Mouse (Mus musculus) cortical plate, adult 2 months (tissue): Measurements from ENCODE around the gene Foxo6. TPM values are rescaled to one million over a fixed set of nuclear protein-coding genes. Genes with fewer than 3 reads are reported as not detected.
A peak's percentile ranks its signal among the peaks of the same experiment; 100 is the strongest.

Experiments
- H3K27ac ChIP-seq: fragments of 200-500 bp; 2 replicates; pipeline ENCODE4 v1.5.1; 2012; ENCODE audit warnings: low read length, control low read depth, inconsistent platforms; ENCODE audit not compliant: insufficient read depth
- H3K4me1 ChIP-seq: fragments of 200-500 bp; 2 replicates; pipeline ENCODE4 v1.6.1; 2011; ENCODE audit warnings: low read length; ENCODE audit not compliant: control insufficient read depth, insufficient read depth
- H3K4me3 ChIP-seq: fragments of 200-500 bp; 2 replicates; pipeline ENCODE4 v1.5.1; 2011; ENCODE audit warnings: mild to moderate bottlenecking, low read length, control low read depth; ENCODE audit not compliant: insufficient read depth
- CTCF ChIP-seq: fragments of 200-500 bp; IDR thresholded peaks from 2 replicates; pipeline ENCODE4 v1.5.1; 2011; ENCODE audit warnings: mild to moderate bottlenecking, control low read depth, low read length; ENCODE audit not compliant: insufficient read depth; ENCODE audit errors: extremely low read depth
- POLR2A ChIP-seq: fragments of 200-500 bp; IDR thresholded peaks from 2 replicates; pipeline ENCODE4 v1.6.1; 2011; ENCODE audit warnings: mild to moderate bottlenecking, low read length, control low read depth; ENCODE audit not compliant: insufficient read depth; ENCODE audit errors: extremely low read depth
- polyA plus RNA-seq: library from polyadenylated mRNA; depleted of rRNA; stranded (reverse); fragments of >200 nt; gene quantifications from 2 replicates; pipeline ENCODE4 v1.2.3, GENCODE M21; 2012

The Foxo6 gene
- polyA plus RNA-seq, 1 experiment = 8.5 TPM

GRCm38 (mm10) chr4:120231982-120232381 lies 55.2 kb downstream of the Foxo6 start:
- TF ChIP-seq POLR2A (no peak), CTCF (no peak)
- H3K4me3 ChIP-seq = no peak overlapping the region
- H3K4me1 ChIP-seq = no peaks in the 10 kb centered on the region
- H3K27ac ChIP-seq = no peak overlapping the region

- TF ChIP-seq CTCF = peak; percentile 84
- TF ChIP-seq POLR2A = no peak
- Histone ChIP-seq H3K4me3 (no peak overlapping the region), H3K27ac (no peak overlapping the region), H3K4me1 (no peaks in the 10 kb centered on the region)
These were observed 56.9 kb downstream of the Foxo6 start for GRCm38 (mm10) chr4:120230256-120230649.

- TF ChIP-seq CTCF (no peak), POLR2A (no peak)
- Histone ChIP-seq H3K27ac (no peak overlapping the region), H3K4me1 (no peaks in the 10 kb centered on the region), H3K4me3 (no peak overlapping the region)
These were observed 57.5 kb downstream of the Foxo6 start for GRCm38 (mm10) chr4:120229505-120230255.

GRCm38 (mm10) chr4:120228613-120229012 lies 58.5 kb downstream of the Foxo6 start:
- H3K4me3 ChIP-seq = no peak overlapping the region
- no peaks in the 10 kb centered on the region for H3K4me1 ChIP-seq
- H3K27ac ChIP-seq = no peak overlapping the region
- TF ChIP-seq POLR2A (no peak), CTCF (no peak)

GRCm38 (mm10) chr4:120227224-120227623 lies 59.9 kb downstream of the Foxo6 start:
- TF ChIP-seq POLR2A (no peak), CTCF (no peak)
- no peak overlapping the region for H3K4me3 ChIP-seq
- H3K4me1 ChIP-seq = no peaks in the 10 kb centered on the region
- no peak overlapping the region for H3K27ac ChIP-seq

- Histone ChIP-seq H3K27ac (no peak overlapping the region), H3K4me1 (no peaks in the 10 kb centered on the region), H3K4me3 (no peak overlapping the region)
- no peak for TF ChIP-seq POLR2A
- no peak for TF ChIP-seq CTCF
These were observed 60.5 kb downstream of the Foxo6 start for GRCm38 (mm10) chr4:120226682-120227081.

- TF ChIP-seq POLR2A (no peak), CTCF (peak; percentile 93)
- Histone ChIP-seq H3K27ac (no peak overlapping the region), H3K4me1 (no peaks in the 10 kb centered on the region), H3K4me3 (no peak overlapping the region)
These were observed 61.9 kb downstream of the Foxo6 start for GRCm38 (mm10) chr4:120225135-120225780.

GRCm38 (mm10) chr4:120223805-120224204 lies 63.3 kb downstream of the Foxo6 start:
- Histone ChIP-seq H3K27ac (no peak overlapping the region), H3K4me3 (no peak overlapping the region), H3K4me1 (no peaks in the 10 kb centered on the region)
- TF ChIP-seq POLR2A (no peak), CTCF (no peak)

- H3K4me3 ChIP-seq = no peak overlapping the region
- no peak overlapping the region for H3K27ac ChIP-seq
- no peaks in the 10 kb centered on the region for H3K4me1 ChIP-seq
- TF ChIP-seq POLR2A (no peak), CTCF (no peak)
These were observed 63.9 kb downstream of the Foxo6 start for GRCm38 (mm10) chr4:120223108-120223745.
